Mouse (Mus musculus) yolk sac, embryonic 10.5 days (tissue): ENCODE results near the gene Cep72.
"Not testable (repeated sequence)": the region's sequence is repeated elsewhere in the genome, so short reads cannot be mapped to it uniquely, and the experiment has no call there.

Experiments used
- DNase-seq: peaks from one replicate; pipeline ENCODE4 v3.0.0-alpha.2; 2017; ENCODE audit warnings: low spot score

Cep72 gene

GRCm38 (mm10) chr13:74061613-74062377 lies at the start of gene Cep72:
Gene Cep72, minus strand, starts transcription at chr13:74062299.
- peak; percentile 93 for DNase-seq

GRCm38 (mm10) chr13:74107410-74107809 lies 45.3 kb upstream of the Cep72 start:
- DNase-seq, result no peak

DNA sequence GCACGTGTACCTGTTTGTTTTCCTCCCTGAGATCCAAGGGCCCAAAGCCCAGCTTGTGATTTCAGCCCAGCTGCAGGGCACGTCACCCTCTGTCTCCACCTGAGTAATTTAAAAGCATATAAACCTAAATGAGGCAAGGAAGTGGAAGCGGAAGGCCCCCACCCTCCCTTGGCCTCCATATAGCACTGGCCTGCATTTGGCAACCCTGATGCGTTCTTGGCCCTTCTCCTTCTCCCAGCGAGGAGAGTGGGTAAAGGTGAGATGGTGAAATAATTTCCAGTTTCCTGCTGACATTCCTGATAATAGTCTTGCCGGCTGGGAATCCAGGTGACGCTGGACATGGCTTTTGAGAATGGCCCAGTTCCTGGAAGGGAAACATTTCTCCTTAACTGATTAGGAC lies 42.3 kb upstream of the Cep72 start:
- DNase-seq, result no peak

GRCm38 (mm10) chr13:74102831-74103582 lies 40.9 kb upstream of the Cep72 start:
- no peak for DNase-seq

DNA sequence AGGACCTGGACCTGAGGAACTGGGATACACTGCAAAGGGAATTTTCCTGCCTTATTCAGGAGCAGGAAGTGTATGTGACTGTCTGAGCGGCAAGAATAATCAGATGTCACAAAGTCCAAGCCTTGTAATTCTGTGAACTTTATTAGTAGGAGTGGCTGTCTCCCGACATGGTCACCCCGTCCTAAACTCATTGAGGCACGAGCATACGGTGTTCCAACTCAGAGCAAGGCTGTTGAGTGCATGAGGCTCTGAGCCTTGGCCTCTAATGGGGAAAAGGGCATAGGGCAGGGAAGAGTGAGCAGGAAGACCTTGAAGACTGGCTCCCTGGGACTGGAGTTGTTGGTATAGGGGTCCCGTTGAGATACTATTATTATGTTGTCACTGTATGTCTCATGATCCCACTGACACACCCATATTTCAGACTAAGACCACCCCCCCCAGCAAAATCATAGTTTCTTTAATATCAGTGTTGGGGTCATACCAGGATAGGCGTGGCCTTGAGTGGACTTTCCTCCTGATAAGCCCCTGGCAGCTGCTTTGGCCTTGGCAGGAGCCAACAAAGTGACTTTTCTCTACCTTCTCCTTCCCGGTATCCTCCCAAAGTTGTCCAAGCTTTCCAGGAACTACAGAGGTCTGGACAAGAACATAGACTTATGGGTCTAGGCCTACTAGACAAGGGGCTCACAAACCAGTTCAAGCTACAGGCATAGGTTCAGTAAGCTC lies 40.2 kb upstream of the Cep72 start:
- no peak for DNase-seq

DNA sequence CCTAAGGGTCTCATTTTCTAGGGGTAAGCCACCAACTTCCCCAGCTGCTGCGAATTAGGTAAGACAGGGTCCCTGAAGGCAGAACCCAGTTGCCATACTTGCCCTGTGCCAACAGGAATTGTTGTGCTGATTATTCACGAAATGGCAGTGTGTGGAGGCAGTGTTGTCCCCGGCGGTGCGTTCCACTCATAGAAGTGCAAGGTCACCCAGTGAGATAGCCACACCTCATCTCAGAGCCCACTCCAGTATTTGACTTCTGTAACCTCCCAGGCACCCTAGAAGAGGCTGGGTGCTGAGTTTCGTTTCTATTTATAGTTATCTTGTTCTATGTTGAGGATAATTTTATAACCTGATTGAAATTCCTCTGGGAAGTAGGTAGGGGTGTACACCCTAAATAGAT lies 36.8 kb upstream of the Cep72 start:
- no peak for DNase-seq

GRCm38 (mm10) chr13:74096715-74097363 lies 34.7 kb upstream of the Cep72 start:
- peak; percentile 62 for DNase-seq

DNA sequence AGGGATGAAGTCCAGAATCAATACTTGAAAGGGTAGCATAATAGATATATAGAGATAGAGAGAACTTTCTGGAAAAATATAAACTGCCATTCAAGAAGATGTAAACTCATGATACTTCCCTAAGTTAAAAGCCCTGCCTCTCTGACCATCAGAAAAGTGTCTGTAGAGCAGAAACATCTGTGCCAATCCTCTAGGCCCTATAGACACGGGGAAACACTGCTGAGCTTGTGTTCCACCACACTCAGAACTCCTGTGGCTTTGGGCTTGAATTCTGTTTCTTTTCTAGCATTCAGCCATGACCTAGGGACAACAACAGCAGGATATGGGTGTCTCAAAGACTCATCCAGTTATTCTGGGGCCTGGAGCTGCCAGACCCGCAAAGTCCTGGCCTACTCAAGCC lies 33.8 kb upstream of the Cep72 start:
- DNase-seq, result no peak

DNA sequence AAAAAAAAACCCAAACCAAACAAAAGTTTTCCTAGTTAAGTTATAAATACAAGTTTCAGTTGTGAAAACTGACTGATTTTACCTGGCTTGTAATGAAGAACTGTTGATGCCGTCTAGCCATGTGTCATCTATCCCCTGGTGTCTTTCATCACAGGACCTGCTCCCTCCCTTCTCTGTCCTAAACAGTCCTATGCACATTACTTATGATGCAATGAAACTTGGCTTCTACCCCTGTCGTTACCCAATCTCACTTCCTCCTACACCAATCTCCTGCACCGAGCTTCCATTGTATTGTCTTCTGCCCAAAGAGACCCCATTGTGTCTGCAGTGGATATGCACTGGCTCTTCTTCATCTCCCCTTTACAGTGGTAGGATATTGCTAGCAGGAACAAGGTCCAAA lies 28.2 kb upstream of the Cep72 start:
- no peak for DNase-seq

DNA sequence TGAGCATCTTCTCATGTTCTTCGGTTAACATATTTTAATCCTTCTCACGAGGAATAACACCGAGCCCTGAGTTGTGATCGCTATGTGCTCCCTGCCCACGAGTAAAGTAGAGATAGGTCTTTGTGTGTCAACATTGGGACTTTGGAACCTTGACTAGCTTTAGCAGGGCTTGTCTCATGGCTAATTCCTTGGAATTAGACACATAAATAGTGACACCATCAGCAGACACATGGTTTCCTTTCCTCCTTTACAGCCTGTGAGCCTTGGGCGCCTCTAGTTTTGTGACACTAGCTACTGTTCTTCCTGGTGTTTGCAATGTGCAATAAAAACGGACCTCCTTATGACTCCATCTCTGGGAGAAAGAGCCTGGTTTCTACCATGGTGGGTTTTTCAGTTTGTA lies 11.3 kb upstream of the Cep72 start:
- DNase-seq, result no peak

DNA sequence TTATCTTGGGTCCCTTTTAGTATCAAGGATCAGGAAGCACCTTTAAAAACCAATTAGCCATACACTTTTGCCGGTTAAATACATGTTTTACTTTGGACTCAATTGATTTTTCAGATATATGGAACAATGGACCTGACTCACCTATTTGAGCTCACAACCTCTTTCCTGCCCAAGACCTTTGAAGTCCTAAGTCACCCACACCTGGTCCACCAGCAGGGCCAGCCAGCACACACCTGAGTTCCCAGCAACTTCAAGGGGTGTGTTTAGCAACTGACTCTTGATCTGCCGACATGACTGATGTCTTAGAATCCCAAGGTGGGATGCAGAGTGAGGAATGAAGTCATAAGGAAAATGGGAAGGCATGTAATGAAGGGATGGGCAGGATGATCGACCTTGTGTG lies 9.6 kb upstream of the Cep72 start:
- DNase-seq, result no peak

- DNase-seq, result not testable (repeated sequence)
Measured at GRCm38 (mm10) chr13:74071244-74071643, 9.1 kb upstream of the Cep72 start.

GRCm38 (mm10) chr13:74066576-74066975 lies 4.5 kb upstream of the Cep72 start:
- DNase-seq, result no peak

DNA sequence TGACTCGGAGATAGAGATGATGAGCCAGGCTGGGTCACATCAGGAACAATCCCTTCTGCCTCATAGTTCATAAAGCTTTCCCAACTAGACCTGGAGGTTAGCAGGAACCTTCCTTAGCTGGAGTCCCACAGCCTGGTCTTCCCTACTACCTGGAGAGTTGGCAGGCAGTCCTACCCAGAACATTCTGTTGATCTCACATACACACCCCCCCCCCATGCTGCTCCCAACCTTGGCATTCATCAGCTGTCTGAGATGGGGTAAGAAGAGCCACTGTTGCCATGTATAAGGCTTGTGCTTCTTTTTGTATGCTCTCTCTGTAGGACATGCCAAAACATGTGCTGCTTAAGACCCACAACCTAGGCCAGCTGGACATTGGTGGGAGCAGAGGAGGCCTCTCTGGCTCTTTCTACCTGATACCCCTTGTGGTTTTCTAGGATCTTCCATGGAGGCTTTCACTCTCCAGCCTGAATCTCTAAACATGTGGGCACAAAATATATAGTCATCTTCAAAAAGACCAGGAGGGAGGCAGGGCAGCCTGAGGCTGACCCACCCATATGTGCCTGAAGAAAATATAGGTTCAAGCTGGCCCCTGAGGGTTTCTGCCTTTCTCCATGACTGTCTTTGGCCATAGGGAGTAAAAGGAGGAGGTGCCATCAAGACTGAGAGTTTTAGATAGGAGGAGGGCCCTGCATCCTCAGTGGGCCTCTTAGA lies 1.4 kb upstream of the Cep72 start:
- no peak for DNase-seq

DNA sequence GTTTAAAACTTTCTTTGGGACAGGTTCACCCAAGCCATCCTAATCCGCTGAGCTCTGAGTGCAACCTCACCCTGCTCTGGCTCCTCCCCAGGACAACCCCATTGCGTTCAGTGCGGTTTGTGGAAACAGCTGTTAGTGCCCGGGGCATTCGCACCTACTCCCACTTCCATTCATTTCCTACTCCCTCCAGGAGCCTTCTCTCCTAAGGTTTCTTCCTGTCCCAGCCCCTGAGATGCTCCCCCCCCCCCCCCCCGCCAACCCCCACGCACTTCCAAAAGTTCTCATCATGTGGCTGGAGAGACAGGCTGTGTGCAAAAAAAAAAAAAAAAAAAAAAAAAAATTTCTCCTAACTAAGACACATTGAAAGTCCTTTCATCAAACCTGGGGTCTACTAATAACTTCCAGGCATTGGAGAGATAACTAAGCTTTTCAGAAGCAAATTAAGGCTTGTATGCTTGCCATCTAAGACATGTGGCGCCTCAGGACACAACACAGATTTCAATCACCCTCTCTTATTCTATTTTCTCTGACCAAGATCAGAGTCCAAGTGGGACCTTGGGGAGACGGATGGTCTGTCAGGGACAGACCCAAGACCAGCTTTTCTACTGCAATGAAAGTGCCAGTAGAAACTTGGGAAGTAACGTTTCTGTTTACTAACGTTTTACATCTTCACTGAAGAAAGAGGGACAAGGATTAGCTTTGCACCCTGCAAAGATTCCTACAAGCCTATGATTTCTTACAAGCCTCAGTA lies 454 bp upstream of the Cep72 start:
- DNase-seq, result no peak

- no peak for DNase-seq
Measured at GRCm38 (mm10) chr13:74058081-74058480, 4.0 kb downstream of the Cep72 start.

- DNase-seq, result no peak
Measured at GRCm38 (mm10) chr13:74056194-74056593, 5.9 kb downstream of the Cep72 start.

DNA sequence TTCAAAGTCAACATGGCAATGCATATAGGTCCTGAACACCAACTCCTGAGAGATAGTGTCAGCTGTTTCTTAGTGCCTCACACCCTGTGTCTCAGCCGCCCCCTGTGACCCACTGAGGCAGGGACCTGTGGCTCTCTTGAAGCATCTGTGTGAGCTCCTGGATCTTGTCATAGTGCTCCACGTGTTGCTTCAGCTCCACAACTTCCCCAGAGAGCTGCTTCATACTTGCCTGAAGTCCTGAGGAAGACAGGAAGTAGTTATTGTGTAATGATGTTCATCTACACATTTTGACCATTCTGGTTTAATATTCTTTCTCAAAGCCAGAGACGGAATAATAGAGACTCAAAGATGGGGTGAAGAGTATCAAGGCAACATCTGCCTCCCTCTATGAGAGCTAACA lies 22.2 kb downstream of the Cep72 start:
- no peak for DNase-seq

GRCm38 (mm10) chr13:74035776-74036175 lies 26.3 kb downstream of the Cep72 start:
- no peak for DNase-seq

- DNase-seq, result no peak
Measured at GRCm38 (mm10) chr13:74034756-74035155, 27.3 kb downstream of the Cep72 start.

DNA sequence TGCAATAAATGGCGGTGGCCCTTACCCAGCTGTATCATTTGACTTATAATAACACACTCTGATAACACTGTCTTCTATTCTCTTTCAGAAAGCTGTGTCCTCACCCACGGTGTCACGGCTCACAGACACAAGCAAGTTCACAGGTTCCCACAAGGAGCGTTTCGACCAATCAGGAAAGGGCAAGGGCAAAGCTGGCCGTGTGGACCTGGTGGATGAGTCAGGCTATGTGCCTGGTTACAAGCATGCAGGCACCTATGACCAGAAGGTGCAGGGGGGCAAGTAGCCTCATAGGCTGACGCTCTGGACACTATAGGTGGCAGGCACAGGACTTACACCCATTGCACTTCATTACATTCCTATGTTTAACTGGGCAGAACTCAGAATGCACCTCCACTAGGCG lies 31.0 kb downstream of the Cep72 start:
- DNase-seq, result no peak
